Mouse (Mus musculus): ENCODE results near the gene Fbn1. TPM values are rescaled to one million over a fixed set of nuclear protein-coding genes. Genes with fewer than 3 reads are reported as not detected.
A peak's percentile ranks its signal among the peaks of the same experiment; 100 is the strongest.

The Fbn1 gene
- polyA plus RNA-seq, 1 experiment from 2014 or later, result 25.5 TPM

DNA sequence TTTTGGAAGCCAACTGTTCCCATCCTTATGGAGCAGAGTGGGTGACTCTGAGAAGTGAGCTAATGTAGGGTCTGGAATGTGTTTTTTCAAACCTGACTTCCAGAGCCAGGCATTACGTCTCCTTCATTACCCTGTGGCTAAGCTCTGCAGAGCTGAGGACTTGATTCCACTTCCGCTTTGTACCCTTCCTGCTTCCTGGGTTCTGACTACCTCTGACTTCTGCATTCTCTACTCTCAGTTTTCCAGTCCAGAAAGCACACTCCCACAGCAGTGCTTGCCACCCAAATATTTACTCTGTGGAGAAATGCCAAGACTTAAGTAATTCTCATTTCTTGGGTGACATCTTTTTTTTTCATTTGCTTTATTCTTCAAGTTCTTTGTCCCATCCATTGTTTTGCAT, 185.2 kb downstream of the Fbn1 start:
- ATAC-seq, result no peak

DNA sequence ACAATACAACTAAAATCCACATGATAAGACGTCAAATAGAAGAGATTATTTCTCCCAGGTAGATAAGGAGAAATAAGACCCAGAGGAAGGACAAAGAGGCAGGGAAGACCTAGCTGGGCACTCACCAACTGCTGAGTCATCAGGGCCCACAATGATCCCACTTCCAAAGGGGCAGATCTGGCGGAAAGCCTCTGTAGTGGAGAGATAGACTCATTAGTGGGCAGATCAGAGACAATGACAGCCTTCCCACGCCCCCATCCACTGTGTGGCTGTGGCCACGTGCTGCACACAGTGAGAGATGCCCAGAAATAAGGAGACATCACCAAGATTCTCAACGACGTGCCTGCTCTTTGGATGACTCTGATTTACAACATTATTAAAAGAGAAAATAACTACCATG, 186.7 kb downstream of the Fbn1 start:
- ChIA-PET POLR2A (interaction anchor here (0.9 kb wide), 1 partner anchor 14 kb away, joined by 4 read pairs; no protein-coding TSS in a partner anchor), CTCF (no interaction called here)
- DNase-seq (ENCODE audit: low read depth, low spot score) (no peak), ATAC-seq (no peak)
- TF ChIP-seq CTCF (IDR thresholded peaks at IDR 0.05), result no peak
- H3K27me3 ChIP-seq, result no peaks in the 10 kb centered on the region
- in situ Hi-C loops (cut with MboI; ENCODE audit: low pct_unique_long_range_greater_than_20kb), result no loop called here

More for the DNA sequence above, 185.2 kb downstream of the Fbn1 start:
- no peak for DNase-seq (ENCODE audit: low read depth, low spot score)
- no peak for TF ChIP-seq CTCF (IDR thresholded peaks at IDR 0.05)
- in situ Hi-C loops (cut with MboI; ENCODE audit: low pct_unique_long_range_greater_than_20kb), result no loop called here
- ChIA-PET CTCF (interaction anchor here (1.0 kb wide), 1 partner anchor 11 kb away, joined by 4 read pairs; no protein-coding TSS in a partner anchor), POLR2A (no interaction called here)
- H3K27me3 ChIP-seq, result no peaks in the 10 kb centered on the region

DNA sequence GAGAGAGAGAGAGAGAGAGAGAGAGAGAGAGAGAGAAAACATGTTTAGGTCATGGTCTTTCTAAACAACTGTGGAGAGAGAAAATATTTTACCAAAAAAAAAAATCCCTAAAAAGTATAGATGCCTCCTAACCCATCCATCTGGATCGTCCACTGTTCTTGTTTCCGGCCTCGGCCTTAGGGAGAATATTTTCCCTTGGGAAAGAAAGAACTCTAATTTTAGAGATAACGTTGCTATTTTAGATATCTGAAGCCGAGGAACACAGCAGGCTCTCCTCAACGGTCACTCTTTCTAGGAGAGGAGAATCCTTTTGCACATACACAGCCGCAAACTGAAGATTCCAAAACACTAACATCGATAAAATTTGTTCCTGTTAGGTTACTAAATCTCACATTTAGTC, 188.1 kb downstream of the Fbn1 start:
- TF ChIP-seq CTCF (IDR thresholded peaks at IDR 0.05), result no peak
- in situ Hi-C loops (cut with MboI; ENCODE audit: low pct_unique_long_range_greater_than_20kb), result no loop called here
- ChIA-PET CTCF (interaction anchor here (2.7 kb wide), 1 partner anchor 14 kb away, joined by 11 read pairs; no protein-coding TSS in a partner anchor), POLR2A (no interaction called here)
- no peaks in the 10 kb centered on the region for H3K27me3 ChIP-seq
- ATAC-seq (no peak), DNase-seq (ENCODE audit: low read depth, low spot score) (no peak)

DNA sequence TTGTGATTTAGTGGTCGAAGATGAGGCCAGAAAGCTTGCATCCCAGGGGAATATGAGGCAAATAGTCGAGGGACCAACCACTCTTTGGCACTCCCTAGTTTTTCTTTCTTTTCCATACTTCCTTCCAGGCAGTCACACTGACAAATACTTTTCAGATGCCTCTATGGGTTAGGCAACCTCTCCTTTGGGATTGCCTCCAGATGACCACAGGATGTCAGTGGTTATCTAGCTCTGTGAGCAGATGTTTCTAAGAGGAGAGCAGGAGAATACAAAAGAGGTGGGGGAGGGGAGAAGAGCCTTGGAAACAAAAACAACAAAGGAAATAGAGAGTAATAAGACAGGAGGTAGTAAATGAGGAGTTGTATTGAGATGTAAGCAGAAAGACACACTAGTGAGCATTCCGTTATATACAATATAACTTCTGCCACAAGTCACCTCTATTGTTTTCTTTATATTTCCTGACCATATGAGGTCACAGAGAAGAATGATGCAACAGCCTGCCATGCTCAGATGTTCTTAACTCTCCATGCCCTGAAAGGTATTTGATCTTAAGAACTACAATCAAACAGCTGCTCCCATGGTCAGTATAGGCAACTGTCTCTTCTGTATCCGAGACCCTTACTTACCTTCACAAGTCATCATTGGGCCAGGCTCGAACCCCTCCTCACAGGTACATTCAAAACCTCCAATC, 189.3 kb downstream of the Fbn1 start:
- CTCF ChIA-PET, result interaction anchor here (1.2 to 2.7 kb wide), 4 partner anchors 15 to 104 kb away, joined by 3 to 11 read pairs (median 3); no protein-coding TSS in a partner anchor
- ATAC-seq (no peak), DNase-seq (ENCODE audit: low read depth, low spot score) (no peak)
- no peaks in the 10 kb centered on the region for H3K27me3 ChIP-seq
- POLR2A ChIA-PET, result no interaction called here
- TF ChIP-seq CTCF (IDR thresholded peaks at IDR 0.05), result peak; percentile 33
- in situ Hi-C loops (cut with MboI; ENCODE audit: low pct_unique_long_range_greater_than_20kb), result no loop called here

DNA sequence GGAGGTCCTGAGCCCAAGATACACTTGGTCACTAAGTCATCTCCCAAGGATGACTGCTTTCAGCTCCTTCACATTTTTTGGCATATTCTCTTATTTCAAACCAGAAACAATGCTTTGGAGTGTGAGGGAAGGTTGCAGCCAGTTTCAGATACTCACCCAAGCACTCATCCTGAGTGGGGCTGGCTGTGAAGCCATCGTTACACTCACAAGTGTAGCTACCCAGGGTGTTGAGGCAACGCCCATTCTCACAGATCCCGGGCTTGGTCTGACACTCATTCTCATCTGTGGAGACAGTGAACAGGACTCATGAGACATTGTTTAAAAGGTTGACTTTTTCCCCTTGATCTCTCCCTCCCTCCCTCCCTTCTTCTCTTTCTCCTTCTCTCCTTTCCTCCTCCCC, 192.6 kb downstream of the Fbn1 start:
- ATAC-seq (no peak), DNase-seq (ENCODE audit: low read depth, low spot score) (no peak)
- in situ Hi-C loops (cut with MboI; ENCODE audit: low pct_unique_long_range_greater_than_20kb), result no loop called here
- no peak for TF ChIP-seq CTCF (IDR thresholded peaks at IDR 0.05)
- ChIA-PET POLR2A (no interaction called here), CTCF (interaction anchor here (0.8 kb wide), 1 partner anchor 289 kb away, joined by 3 read pairs; no protein-coding TSS in a partner anchor)
- H3K27me3 ChIP-seq, result no peaks in the 10 kb centered on the region

DNA sequence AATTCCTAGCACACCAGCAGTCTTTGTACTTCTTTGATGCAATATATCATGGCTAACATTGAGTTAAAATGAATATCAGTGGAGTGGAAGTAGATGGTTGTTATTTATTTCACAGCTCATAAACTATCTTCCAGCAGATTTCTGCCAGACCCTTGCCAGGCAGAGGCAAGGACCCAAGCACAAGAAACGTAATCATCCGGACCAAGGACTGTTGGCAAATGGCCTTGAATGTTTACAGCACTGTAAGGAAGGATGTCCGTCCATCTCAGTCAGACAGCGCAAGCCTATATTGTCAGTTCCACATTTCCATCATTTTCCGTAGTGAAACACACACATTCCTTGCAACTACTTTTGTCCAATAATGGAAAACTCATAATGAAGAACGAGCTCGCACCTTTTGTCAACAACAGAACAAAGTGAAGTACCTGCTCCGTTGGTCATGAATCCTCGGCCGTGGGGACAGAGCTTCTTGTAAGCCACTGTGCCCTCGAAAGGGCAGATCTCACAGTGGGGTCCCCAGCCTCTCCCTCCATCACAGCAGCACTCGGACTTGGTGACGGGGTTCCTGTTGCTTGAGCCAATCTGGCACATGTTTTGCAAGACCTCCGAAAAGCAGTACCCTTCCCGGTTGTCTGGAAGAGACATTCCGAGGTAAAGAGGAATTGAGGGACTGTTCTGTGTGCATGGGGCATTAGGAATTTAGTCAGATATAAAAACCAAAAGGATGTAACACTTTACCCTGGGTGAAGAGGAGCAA, 193.4 kb downstream of the Fbn1 start:
- ATAC-seq (no peak), DNase-seq (ENCODE audit: low read depth, low spot score) (no peak)
- no peaks in the 10 kb centered on the region for H3K27me3 ChIP-seq
- ChIA-PET POLR2A (no interaction called here), CTCF (interaction anchor here (0.8 kb wide), 1 partner anchor 290 kb away, joined by 3 read pairs; no protein-coding TSS in a partner anchor)
- in situ Hi-C loops (cut with MboI; ENCODE audit: low pct_unique_long_range_greater_than_20kb), result no loop called here
- TF ChIP-seq CTCF (IDR thresholded peaks at IDR 0.05), result no peak

DNA sequence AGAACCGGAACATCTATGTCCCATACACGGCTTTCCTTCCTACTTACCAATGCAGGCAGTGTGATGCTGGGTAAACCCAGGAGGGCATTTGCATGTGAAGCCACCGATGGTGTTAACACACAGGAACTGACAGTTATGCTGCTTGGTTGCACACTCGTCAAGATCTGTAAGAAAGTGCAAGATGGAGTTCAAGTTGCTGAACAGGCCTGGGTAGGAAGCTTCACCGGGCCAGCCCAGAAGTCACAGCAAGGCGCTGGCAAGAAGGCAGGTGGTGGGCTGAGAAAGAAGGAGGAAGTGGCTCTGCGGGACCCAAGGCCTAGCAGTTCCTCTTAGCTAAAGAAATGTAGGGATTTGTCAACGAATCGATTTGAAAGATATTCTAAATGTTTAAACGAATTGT, 198.1 kb downstream of the Fbn1 start:
- no peak for ATAC-seq
- ChIA-PET POLR2A (no interaction called here), CTCF (no interaction called here)
- no peak for TF ChIP-seq CTCF (IDR thresholded peaks at IDR 0.05)
- no peak for DNase-seq (ENCODE audit: low read depth, low spot score)
- in situ Hi-C loops (cut with MboI; ENCODE audit: low pct_unique_long_range_greater_than_20kb), result no loop called here
- no peaks in the 10 kb centered on the region for H3K27me3 ChIP-seq

DNA sequence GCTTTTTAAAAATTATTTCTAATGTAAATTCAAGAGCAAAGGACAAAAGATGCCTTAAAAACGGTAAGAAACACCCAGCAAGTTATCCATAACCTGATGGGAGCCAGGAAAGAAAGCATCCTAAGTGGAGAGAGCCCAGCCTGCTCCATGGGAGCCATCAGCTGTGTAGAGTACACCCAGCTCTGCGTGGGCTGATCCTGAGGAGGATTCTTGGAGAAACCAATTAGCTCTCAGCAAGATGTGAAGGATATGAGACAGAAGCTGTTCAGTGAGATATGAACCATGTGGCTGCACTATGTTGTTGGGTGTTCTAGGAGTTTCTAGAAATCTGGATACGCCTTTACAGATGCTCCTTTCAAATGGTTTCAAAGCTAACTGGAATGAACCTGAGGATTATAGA, 202.1 kb downstream of the Fbn1 start:
- in situ Hi-C loops (cut with MboI; ENCODE audit: low pct_unique_long_range_greater_than_20kb), result no loop called here
- DNase-seq (ENCODE audit: low read depth, low spot score), result no peak
- ATAC-seq, result no peak
- ChIA-PET POLR2A (no interaction called here), CTCF (no interaction called here)
- TF ChIP-seq CTCF (IDR thresholded peaks at IDR 0.05), result no peak
- H3K27me3 ChIP-seq, result no peaks in the 10 kb centered on the region

DNA sequence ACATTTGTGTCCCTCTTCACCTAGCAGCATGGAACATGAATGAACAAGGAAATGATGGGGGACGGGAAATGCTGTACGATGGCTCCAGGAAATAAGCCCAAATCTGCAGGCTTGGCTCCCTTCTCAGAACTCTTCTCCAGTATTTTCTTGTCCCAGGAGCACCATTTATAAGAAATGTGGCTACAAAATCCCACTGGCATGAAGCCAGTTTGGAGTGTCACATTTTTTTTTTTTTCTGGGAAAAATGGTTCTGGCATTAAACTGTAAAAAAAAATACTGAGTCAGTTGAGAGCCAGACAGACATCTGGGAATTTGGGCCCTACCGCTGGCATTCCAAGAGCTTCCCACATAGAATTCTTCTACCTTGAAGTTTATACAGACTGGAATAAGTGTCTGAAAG, 203.0 kb downstream of the Fbn1 start:
- no peak for TF ChIP-seq CTCF (IDR thresholded peaks at IDR 0.05)
- H3K27me3 ChIP-seq, result no peaks in the 10 kb centered on the region
- CTCF ChIA-PET, result interaction anchor here (0.7 to 0.9 kb wide), 2 partner anchors 15 to 37 kb away, joined by 3 to 4 read pairs; no protein-coding TSS in a partner anchor
- ATAC-seq (no peak), DNase-seq (ENCODE audit: low read depth, low spot score) (no peak)
- in situ Hi-C loops (cut with MboI; ENCODE audit: low pct_unique_long_range_greater_than_20kb), result no loop called here
- POLR2A ChIA-PET, result interaction anchor here (1.1 kb wide), 1 partner anchor 44 kb away, joined by 3 read pairs; no protein-coding TSS in a partner anchor

DNA sequence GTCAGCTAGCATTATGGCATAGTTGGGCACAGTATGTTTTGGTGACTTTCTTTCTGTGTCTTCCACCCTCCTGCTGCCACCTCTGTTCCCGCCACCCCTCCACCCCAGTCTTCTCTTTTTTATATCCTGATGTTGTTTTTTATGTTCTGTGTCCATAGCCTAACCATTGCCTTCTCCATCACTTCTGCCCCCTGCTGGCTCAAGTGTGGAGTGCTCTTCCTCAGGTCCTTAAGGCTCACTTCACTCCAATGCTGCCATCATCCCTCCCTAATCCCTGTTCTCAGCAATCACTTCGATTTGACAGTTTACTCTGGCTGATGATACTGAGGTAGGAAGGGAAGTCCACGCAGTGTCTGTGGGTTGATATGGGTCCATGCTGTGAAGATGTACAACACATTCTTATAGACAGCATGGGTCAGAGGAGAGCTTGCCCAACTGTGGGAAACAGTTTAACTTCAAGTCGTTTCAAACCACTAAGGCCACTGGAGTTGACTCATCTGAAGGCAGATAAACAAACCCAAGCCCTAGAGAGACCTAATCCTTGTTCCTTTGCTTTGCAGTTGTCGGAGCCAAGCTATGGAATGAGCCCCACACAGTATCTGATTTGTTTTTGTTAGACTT, 203.9 kb downstream of the Fbn1 start:
- DNase-seq (ENCODE audit: low read depth, low spot score), result peak; percentile 50
- ATAC-seq, result peak; percentile 38
- TF ChIP-seq CTCF (IDR thresholded peaks at IDR 0.05), result peak; percentile 50
- CTCF ChIA-PET, result interaction anchor here (0.7 to 0.9 kb wide), 2 partner anchors 14 to 36 kb away, joined by 3 to 4 read pairs; no protein-coding TSS in a partner anchor
- in situ Hi-C loops (cut with MboI; ENCODE audit: low pct_unique_long_range_greater_than_20kb), result no loop called here
- POLR2A ChIA-PET, result interaction anchor here (0.6 to 1.1 kb wide), 2 partner anchors 43 to 274 kb away, joined by 3 read pairs; no protein-coding TSS in a partner anchor
- H3K27me3 ChIP-seq, result no peaks in the 10 kb centered on the region

DNA sequence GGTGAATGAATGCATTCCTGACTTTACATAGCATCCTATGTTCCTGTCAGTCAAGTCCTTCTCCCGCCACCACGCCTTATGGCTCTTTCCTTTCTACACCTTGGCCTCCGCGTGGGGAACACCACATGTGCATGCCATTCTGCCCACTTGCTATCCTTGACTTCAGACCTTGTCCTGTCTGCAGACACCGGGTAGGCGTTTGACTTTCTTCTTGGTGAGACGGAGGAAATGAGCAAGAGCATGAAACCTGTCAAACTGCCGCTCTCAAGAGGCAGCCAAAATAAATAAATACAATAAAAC, 205.2 kb downstream of the Fbn1 start:
- no peak for TF ChIP-seq CTCF (IDR thresholded peaks at IDR 0.05)
- ATAC-seq (no peak), DNase-seq (ENCODE audit: low read depth, low spot score) (no peak)
- no peaks in the 10 kb centered on the region for H3K27me3 ChIP-seq
- POLR2A ChIA-PET, result no interaction called here
- CTCF ChIA-PET, result interaction anchor here (1.1 kb wide), 1 partner anchor 43 kb away, joined by 3 read pairs; no protein-coding TSS in a partner anchor
- in situ Hi-C loops (cut with MboI; ENCODE audit: low pct_unique_long_range_greater_than_20kb), result no loop called here
